Mouse (Mus musculus) Muller cell, postnatal 12 days (primary cell): ENCODE data around the gene Kif16b.

Experiments
- DNase-seq: peaks from one replicate; pipeline ENCODE4 v3.0.0-alpha.2; 2015; ENCODE audit errors: inconsistent ontology term

Gene Kif16b

GRCm38 (mm10) chr2:142900862-142901805 lies at the start of gene Kif16b:
TSS of gene Kif16b (minus strand) at chr2:142901531.
- peak; percentile 94 for DNase-seq

- no peak for DNase-seq
Measured at GRCm38 (mm10) chr2:142940899-142941642, 39.7 kb upstream of the Kif16b start.

GRCm38 (mm10) chr2:142930445-142930844 lies 29.1 kb upstream of the Kif16b start:
- DNase-seq = no peak

DNA sequence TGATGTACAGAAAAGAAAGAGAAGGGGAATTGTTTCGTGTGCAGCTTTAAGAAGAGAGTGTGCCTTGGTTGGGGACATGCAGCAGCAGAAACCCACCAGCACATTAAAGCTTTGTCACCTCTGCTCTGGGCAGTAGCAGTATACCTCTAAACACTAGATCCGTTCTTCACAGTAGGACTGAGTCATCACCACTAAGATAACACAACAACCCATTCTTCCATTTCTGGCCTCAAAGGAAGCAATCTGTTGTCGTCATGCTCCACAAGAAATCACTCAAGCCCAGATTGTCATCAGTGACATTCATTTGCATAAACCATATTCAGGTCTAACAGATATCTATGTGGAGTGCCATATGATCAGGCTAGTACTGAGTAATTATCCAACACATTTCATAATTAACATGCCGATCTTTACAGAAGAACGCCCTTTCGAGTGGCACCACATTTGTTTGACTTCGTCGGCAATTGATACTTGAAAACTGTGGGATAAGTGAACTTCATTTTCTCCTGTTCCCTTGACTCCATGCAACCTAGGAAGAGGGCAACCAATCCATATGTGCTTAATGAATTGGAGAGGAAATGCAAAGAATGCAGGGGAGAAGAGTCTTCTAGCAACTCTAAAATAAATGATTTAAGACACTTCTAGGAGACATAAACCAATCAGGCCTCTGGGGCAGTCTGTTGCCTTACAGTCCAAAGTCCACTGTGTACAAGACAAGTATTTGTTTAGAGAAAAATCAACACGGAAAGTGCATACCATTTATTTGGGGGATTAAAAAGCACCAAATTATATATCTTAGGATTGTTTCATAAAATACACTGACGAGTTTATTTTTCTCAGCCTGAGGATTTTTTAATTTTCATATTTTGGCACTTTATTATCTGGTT lies 28.1 kb upstream of the Kif16b start:
- DNase-seq = no peak

DNA sequence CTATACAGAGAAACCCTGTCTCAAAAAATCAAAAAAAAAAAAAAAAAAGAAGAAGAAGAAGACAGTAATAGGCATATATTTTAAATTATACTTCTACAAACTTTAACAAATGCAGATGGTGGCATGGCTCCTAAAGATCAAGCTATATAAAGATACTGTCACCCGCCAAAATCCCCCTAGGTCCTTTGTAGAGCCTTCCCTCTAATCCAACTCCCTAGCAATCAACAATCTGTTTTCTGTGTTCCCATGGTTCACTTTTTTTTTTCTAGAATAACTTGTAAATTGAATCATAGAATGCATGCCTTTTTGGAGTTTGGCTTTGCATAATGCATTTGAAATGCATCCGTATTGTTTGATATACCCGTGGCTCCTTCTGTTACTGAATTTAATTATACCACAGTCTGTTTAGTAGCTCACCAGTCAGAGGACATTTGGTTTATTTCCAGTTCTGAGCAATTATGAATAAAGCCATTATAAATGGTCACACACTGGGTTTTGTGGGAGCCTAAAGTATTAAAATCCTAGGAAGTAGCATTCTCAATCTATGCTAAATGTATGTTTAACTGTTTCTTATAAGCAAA lies 9.6 kb upstream of the Kif16b start:
- no peak for DNase-seq

DNA sequence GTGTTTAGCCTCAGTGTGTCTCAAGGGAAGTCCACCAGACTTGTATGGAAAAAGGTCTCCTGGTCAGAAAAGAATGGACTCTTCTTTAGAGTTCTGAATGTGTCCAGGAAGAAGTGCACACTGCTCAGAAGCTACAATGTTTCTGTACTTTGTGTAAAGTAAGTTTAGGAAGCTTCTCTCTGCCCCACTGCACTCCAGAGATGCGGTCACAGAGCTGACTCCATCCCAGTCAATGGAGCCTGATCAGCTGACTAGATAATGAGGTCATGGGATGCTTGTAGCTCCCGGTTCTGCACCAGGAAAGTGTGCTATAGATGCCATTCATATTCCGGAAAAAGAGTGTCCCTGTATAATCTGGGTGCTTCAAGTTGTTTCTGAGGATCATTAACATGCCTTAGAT lies 7.9 kb upstream of the Kif16b start:
- DNase-seq = no peak

DNA sequence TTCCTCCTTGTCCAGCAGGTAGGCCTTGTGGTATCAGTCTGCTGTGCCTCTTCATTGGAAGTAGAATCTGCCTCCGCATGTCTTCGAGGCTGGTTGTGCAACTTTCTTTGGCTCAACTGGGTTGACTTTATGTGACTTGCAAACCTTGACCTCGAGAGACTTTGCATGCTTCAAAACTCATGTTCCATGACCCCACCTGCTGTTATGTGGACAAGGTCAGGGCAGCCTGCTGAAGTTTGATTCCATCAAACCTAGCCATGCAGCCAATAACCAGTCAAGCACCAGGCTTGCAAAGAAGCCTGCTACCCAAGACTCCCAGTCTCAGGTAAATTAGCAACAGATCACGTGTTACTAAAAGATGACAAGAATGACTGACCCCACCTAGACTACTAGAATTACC lies 5.7 kb upstream of the Kif16b start:
- DNase-seq = no peak

DNA sequence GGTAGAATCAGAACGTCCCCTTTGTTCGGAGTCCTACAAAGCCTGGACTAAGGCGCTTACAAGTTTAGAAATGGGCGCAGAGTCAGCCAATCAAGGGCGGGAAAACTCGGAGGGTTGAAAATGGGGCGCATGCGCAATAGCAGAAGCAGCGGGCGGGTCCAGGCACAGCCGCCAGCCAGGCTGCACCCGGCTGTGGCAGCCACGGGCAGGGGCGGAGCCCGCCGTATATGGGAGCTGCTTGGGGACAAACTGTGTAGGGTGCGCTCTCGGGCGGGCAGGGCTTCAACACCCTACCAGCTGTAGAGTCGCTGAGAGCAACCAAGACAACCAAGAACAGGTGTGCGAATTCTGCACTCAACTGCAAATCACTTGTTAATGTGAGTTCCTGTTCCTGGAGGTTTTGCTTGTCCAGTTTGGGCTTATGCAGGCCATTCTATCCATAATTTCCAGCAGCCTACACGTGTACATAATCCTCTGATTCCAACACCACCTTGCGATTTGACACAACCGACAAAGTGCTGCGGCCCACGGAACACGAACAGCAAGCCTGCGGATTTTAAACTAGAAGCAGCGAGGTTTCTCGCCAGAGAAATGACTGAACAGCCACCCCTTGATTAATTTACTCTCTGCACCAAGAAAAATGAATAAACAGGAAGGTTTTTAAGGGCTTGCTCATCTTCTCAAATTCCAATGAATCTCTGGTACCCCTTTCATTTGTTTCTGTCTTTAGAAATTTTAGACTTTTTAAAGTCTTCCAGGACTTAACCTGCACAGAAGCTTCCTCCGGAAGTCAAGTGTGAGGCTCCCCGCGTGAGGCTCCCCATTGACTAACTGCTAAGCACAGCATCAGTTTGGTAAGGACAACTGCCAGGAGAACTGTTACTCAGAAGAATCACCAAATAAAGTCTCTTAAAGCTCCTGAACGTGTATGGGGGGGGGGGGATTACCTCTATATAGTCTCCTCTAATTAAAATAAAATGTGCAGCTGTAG lies 1.9 kb upstream of the Kif16b start:
- DNase-seq = peak; percentile 91

DNA sequence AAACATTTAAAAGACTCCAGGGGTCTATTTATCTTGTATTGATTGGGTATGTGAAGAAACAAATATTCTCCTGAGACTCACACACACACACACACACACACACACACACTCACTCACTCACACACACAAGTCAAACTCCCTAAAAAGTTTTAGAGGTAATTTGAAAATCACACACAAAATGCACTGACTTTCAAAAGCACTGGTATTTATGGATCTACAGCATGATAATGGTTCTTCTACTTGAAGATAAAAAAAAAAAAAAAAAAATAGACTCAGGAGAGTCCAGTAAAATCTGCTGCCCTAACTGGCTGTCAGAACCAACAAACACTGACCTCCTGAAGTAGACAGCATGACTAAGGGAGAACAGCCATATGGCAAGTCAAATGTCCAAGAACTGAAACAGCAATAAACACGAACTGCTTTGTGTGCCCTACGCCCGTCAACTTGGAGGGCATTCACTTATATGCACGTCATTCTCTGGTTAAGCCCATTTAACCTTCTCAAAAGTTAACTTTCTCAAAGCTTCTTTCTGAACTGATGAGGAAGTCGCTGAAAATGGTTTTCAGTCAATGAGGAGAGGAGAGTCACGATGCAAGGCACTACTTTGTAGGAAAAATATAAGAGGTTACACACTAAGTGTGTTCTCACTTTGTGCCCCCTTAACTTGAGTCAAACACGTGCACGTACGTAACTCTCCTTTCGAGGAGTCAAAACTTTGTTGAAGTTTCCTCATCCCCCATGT lies 1.0 kb downstream of the Kif16b start:
- DNase-seq = no peak

GRCm38 (mm10) chr2:142893780-142894179 lies 7.6 kb downstream of the Kif16b start:
- DNase-seq = no peak

DNA sequence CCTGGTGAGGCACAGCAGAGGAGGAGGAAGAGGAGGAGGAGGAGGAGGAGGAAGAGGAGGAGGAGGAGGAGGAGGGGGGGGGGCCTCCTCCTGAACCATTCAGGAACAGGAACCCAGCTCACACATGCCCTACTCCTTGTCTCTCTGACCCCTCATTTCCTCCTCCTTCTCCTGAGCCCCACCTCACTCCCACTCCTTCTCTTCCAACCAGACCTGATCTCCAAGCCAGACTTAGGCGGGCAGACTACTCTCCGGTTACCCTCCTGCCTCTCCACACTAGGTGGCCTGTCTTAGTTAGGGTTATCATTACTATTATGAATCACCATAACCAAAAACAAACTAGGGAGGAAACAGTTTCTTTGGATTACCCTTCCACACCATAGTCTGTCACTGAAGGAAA lies 10.0 kb downstream of the Kif16b start:
- DNase-seq = no peak

- no peak for DNase-seq
Measured at GRCm38 (mm10) chr2:142884456-142884855, 16.9 kb downstream of the Kif16b start.

DNA sequence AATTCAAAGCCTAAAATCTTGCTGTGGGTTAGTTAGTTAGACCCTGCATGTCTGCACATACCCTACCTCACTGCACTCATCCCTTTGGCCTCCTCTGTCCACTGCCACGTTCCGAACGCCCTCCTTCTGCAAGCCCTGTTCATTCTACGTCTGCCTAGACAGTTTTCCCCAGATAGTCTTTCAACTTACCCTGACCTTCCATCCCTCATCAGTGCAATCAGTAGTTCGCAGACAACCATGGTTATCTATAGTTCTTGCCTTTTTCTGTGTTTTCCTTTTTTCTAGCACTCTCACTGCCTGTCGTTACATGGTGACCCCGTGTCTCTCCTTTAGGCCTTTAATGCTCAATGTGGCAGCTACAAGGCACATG lies 17.7 kb downstream of the Kif16b start:
- DNase-seq = no peak

GRCm38 (mm10) chr2:142882871-142883624 lies 18.3 kb downstream of the Kif16b start:
- peak; percentile 20 for DNase-seq

- peak; percentile 12 for DNase-seq
Measured at GRCm38 (mm10) chr2:142882466-142882865, 18.9 kb downstream of the Kif16b start.

- no peak for DNase-seq
Measured at GRCm38 (mm10) chr2:142881177-142881576, 20.2 kb downstream of the Kif16b start.

GRCm38 (mm10) chr2:142879257-142879818 lies 22.0 kb downstream of the Kif16b start:
- no peak for DNase-seq

- no peak for DNase-seq
Measured at GRCm38 (mm10) chr2:142876636-142877035, 24.7 kb downstream of the Kif16b start.
